Mouse (Mus musculus): ENCODE measurements at regions not wholly inside any gene's neighbourhood (a gene's known extent, or its start where the extent isn't known, plus 50 kb on each side); places are given as distances from the start of the nearest gene placed in this dataset.

DNA sequence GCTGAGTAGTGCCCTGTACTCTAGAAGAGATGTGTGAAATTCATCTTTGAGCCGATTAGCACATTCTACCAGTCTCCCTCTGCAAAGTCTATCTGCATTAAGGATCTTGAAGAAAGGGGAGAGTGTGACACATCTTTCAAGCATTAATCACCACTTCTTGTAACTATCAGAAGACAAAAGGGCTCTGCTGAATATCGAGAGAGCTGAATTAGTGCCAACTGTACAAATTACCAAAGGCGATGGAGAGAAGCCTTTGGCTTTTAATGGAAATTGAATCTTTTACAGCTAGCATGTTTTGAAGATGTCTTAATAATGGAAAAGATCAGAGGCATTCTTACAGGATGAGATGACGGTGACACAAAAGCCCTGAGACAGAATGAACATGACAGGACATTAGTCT is 97.2 kb upstream of the Pam start:
- DNase-seq (ENCODE audit: low spot score in 2 of 2), result no peak

DNA sequence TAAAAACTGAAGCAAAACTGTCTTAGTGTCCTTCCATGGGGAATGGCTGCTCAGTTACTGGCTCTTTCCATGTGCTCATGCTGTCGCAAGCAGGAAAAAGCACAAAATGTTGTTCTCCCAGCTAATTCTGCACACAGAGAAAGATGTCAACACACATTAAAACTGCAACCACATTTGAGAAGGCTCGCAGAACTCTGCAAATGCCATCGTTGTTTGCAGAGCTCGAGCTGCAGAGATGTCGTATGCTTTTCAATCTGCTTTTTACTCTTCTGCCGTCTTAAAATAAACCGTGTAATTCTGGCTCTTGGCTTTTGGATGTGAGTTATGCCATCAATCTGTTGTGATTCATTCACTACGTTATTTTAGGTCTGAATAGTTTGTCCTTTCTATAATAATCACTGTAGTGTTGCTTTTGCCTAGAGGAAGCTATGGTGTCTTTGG is 96.6 kb upstream of the Pam start:
- peak; percentile 66 to 89 for DNase-seq (ENCODE audit: low spot score in 2 of 2)

DNA sequence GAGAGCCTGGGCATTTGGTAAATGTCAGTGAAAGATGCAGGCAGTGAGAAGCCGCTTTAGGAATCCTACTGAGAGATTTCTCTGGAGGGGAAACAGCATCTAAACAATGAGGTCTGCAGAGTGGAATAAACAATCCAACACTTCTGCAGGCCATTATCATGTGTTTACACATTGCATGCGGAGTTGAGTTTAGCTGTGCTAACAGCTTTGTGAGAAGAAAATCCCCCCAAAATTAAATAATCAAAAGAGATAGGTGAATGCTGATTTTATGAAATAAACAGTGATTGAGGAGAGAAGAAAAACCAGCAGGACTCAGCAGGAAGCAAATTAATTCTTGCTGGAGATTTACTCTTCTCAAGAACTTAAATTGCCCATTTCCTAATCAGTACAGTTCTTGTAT is 95.9 kb upstream of the Pam start:
- DNase-seq (ENCODE audit: low spot score in 2 of 2), result no peak

DNA sequence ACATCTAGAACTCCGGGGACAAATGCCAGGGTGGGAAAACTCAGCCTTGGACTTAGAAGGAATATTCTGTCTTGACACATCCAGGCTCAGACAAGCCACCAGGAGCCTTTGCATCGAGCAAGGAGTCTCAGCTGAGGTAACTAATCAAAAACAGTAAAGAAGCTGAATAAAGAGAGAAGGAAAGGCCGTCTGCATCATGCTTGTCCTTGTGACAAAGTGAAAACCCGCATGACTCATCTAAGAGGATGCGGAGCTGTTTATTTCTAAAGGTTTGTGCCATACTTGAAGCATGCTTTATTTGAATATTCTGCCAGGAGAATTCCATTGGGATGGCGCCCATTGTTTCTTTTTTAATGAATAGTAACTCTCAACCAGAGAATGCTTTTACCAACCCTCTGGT is 95.3 kb upstream of the Pam start:
- DNase-seq (ENCODE audit: low spot score in 2 of 2), result no peak

DNA sequence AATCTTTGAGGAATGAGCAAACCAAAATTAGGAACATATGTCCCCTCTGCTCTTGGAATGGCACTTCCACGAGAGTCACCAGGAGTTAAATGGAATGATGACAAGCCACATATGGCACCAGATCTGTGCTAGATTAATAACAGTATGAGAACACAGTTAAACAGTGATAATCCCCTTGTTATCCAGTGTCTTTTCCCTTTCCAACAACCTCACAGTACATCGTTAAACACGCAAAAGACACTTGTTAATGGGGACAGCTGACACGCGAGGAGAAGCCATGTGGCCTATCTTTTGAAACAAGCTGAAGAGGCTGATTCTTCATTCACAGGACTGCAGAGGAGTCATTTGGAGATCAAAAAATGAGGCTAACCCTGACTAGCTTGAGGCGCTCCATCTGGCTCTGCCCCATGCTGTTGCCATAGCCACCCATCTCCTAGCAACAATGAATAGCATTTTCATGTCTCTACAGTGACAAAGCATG is 94.6 kb upstream of the Pam start:
- DNase-seq (ENCODE audit: low spot score in 2 of 2), result peak; percentile 72 to 91

DNA sequence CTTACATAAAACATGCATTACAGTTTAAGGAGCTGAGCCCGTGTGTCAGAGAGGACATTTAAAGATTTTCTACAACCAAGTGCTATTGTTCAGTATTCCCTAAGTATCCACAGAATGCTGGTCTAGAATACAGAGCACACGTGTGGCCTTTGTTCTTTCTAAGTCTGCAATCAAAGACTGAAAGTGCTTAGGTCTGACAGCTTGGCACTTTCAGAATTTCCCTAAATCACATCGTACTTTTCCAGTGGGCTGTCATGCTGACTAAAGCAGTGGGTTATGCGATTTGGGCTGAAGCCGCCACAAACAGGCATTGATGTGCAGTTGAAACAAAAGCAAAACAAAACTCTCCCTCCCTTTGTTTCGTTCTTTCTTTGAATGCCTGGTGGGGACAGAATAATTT is 84.9 kb upstream of the Pam start:
- DNase-seq (ENCODE audit: low spot score in 2 of 2), result peak in 1 of 2 experiments; percentile 13

DNA sequence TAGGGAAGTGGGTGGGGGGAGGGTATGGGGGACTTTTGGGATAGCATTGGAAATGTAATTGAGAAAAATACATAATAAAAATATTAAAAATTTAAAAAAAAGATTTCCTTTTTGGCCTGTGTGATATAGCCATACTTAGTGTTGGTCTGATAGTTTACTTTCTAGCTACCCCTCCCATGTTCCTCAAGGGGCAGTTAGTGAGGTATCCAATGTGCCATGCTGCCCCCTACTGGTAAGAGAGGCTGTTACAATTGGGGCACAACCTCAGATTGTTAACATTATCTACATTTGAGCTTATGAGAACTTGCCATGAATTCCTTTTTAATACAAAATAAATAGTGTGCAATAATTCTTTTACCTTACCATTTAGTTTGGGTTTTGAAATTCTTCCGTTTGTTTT is 83.6 kb upstream of the Pam start:
- DNase-seq (ENCODE audit: low spot score in 2 of 2), result peak in 1 of 2 experiments; percentile 67

DNA sequence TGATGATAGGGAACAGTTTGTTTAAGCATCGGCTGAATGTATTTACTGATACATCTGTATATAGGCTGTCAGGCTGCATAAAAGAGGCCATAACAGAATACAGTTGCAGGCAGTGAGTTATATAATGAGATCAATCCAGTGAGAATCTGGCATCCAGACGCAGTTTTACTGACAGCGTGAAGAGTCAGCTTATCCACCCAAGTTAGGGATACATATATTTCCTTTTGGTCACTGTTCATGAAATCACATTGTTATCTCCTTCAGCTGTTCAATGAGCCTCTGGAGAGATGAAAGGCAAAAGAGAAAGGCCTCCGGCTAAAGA is 79.3 kb upstream of the Pam start:
- no peak for DNase-seq (ENCODE audit: low spot score in 2 of 2)

DNA sequence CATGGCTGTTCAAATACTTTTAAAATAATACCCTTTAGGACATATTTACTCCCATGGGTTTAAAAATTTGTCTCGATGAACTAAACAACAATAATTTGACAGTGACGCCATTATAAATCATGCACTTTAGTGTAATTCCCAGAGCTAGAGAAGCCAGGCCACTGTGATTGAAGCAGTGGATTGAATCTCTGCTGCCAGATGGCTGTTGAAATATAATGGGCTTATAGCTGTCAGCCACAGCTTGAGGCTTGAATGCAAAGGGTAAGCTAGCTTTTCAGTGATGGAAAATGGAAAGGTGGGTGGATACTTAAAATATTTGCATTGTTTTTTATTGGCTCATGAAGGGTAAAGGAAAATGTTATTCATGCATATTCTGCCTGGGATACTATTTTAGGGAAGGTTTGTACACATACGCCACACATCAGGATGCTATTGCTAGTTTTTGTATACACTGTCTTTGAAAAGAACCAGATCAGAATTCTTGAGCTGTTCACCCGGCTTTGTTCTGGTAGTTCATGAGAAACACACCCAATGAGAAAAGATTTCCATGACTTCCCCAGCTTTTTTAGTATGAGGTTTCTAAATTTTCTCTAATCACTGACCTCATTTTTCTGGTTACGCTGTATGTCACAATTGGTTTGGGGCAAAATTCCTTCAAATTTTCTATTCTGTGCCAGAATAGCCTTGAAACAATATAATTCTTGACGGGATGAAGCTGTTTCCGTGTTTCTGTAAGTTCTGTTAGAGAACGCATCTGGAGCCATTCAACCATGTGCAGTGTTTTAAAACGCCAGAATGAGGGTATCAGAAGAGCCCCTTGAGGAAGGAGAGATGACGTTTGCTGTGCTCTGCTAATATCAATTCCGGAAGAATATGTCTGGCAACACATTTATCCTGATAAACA is 78.7 kb upstream of the Pam start:
- DNase-seq (ENCODE audit: low spot score in 2 of 2), result peak in 1 of 2 experiments; percentile 10

DNA sequence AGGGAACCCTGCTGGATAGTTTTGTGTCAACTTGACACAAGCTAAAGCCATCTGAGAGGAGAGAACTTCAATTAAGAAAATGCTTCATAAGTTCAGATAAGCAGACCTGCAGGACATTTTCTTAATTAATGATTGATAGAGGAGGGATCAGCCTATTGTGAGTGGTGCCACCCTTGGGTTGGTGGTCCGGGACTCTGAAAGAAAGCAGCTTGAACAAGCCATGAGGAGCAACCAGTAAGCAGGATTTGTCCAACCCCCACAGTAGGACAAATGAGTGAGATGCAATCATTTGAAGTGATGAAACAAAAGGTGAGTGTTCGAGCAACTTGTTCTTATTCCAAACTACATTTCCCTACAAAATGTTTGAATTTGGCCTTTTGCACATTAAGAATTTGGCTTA is 78.0 kb upstream of the Pam start:
- DNase-seq (ENCODE audit: low spot score in 2 of 2), result no peak

DNA sequence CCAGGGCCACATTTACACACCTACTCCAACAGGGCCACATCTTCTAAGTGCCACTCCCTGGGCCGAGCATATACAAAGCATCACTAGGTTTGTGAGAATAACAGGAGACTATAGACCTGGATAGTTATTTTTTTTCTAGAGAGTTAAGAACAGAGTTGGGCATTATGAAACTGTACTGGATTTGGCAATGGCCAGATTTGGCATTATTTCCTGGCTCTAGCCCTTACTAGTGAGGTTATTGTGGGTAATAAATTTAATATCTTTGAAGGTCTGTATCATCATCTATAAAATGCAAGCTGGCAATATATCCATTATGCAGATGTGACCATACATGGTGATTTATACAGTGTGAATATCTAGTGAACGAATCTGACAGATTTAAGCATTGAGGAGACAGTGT is 75.8 kb upstream of the Pam start:
- DNase-seq (ENCODE audit: low spot score in 2 of 2), result no peak

DNA sequence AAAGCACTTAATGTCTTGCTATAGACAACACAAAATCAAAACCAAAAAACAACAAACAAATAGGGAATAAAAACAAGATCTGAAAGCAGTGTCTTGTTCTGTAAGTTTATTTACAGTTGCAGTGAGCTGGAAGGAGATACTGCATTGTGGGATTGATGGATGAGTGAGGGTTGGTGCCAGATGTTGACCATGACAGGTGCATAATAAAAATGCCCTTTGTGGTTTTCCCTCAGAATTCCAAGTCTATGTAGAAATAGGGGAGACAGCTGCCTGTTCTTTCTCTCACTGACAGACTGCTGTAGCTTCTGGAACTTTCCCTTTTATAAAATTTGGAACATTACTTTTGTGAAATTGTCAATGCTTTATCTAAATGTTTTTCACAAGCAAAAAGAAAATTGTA is 73.9 kb upstream of the Pam start:
- no peak for DNase-seq (ENCODE audit: low spot score in 2 of 2)

DNA sequence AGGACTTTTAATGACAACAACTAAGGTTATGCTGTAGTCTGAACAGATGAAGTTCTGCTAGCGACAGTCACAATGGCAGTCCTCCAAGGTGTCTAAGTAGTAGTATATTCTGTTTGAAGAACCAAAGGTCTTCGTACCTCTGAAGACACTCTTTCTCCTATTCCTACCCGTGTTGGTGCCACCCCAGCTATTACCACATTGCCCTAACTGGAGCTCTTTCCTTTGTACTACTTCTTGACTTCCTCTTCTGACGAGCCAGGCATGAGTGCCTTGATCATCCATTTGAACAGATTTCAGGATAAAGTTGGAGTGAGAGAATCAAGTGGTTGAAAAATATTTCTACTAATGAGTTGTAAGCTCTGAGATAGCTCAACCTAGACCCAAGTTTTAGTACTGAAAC is 72.4 kb upstream of the Pam start:
- no peak for DNase-seq (ENCODE audit: low spot score in 2 of 2)

DNA sequence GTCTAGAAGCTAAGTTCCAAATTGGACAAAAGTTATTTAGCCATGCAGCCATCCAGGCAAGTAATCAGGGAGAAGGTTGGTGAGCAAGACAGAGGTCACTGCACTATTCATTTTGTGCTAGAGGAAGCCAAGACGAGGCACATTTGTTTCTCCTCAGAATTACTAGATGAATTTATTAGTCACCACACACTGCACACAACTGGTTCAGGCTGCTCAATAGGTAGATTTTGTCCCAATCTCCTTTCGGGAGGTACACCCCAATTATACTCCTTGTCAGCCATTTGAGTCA is 67.1 kb upstream of the Pam start:
- no peak for DNase-seq (ENCODE audit: low spot score in 2 of 2)

DNA sequence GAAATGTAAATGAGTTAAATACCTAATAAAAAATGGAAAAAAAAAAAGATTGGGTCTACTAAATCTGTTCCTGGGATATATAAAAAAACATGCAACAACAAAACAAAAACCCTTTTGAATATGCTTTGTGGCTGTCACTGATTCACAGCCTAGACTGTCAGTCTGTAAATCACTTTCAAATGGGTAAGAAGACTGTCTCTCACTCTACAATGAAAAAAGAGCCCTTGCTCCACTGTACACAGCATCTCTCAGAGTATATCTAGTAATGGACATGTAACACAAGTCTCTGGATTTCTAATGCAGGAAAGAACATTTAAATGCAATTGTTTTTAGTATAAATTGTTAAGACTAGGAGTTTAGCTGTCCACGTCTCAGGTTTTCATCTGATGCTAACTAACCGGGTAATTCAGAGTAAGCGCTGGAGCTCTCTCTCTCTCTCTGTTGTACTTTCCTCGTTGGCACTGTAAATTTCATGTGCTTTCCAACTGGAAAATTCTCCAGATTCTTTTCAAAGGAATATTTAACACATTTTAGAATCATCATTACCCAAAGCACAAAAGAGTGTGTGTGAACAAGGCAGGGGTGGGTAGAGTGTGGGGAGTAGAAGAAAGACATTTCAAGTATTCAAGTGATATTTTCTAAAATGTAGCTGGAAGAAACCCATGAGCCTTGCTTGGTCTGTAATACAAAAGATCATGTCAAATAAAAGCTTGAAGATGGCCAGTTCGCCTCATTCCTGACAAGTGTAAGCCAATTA is 66.6 kb upstream of the Pam start:
- DNase-seq (ENCODE audit: low spot score in 2 of 2), result peak in 1 of 2 experiments; percentile 17

DNA sequence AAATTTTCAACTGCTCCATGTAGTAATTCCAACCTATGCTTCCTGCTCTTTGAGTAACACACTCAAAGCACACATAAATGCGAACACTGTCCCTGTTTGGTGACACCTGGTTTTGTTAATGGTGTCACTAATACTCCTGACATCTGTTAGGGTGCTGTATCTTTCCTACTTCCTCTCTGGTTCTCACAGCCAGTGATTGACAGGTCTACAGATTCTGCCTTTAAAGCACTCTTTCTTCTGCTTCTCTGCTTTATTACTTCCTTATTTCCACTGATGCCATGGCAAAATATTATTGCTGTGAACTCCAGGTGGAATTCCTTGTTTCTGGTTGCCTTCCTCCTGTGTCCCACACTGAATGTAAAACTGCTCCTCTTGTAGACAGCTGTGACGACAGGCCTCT is 63.5 kb upstream of the Pam start:
- no peak for DNase-seq (ENCODE audit: low spot score in 2 of 2)

DNA sequence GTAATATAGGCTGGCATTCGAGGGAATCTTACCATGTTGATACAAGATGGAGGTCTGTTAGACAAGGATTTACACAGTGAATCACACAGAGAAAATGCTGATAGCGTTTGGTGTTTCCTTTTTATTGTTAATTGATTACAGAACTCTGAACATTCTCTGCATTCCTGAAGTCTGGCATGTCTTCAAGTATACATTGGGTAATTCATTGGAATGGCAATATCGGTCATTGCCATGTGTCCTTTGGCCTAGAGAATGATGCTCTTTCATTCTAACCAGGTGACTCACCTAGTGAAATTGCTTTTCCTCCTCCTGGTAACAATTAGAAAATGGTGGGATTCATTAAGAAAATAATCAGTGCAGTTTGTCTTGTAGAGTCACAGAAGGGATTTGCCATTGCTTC is 51.9 kb upstream of the Pam start:
- no peak for DNase-seq (ENCODE audit: low spot score in 2 of 2)
